Mouse (Mus musculus): Measurements from ENCODE around the gene Syngr4.
"Not testable (repeated sequence)": the region's sequence is repeated elsewhere in the genome, so short reads cannot be mapped to it uniquely, and the experiment has no call there.

Gene Syngr4

DNA sequence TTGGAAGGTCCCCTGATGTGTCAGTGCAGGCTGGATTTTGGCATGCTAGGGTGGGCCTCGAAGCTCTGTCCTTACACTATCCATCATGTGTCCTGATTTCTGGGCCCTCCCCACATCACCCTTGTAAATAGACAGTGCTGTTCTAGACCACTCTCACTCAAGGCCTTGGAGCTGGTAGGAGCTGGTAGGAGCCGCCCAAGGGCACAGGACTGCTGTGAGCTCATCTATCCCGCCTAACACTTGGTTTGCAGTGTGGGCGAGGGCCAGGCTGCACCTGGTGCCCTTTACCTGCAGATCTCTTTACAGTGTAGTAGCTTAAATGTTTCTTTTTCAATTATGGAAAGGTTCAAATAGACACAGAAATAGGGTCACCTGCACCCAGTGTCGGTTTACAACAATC lies 18.5 kb upstream of the Syngr4 start:
- no peak for DNase-seq

- no peak for DNase-seq
Measured at GRCm38 (mm10) chr7:45914067-45914466, 17.6 kb upstream of the Syngr4 start.

DNA sequence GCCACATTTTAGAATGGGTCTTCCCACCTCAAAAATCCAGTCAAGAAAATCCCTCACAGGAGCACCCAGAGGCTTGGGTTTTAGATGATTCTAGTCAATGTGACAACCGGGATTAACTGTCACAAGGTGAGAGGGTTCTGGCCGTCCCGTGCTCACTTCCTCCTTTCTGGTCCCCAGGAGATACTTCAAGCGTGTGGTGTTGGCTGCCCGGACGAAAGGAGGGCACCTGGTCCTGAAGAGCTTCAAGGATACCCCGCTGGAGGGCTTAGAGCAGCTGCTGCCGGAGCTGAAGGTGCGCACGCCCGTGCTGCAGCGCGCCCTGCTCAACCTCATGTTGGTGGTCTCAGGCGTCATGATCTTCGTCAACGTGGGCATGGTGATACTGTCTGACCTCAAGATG lies 12.6 kb upstream of the Syngr4 start:
- DNase-seq = no peak

DNA sequence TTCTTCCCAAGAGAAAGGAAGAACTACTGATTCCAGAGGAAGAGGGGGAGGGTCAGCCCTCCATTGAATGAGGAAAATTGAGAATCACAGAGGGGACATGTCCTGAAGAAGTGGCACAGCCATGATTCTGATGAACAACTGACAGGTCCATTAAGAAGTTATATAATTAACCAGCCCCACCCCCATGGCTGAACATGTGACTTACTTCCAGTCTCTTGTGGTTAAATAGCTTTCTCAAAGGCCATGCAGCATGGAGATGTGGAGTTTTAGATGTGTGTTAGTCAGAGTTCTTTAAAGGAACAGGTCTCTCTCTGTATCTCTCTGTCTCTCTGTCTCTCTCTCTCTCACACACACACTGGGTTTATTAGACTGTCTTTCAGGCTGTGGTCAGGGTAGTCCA lies 11.9 kb upstream of the Syngr4 start:
- no peak for DNase-seq

DNA sequence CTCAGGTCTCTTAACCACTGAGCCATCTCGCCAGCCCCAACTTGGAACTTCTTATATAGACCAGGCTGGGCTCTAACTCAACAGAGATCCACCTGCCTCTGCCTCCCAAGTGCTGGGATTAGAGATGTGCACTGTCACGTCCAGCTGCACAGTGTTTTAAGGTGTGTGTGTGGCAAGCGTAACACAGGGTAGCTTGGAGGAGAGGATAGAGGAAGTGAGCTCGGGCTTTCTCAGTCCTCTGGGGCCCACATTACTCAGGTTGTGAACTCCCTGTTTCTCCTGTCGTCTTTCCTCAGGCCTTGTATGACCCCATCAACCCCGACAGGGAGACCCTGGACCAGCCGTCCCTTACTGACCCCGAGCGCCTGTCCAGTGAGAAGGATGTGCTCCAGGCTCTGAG lies 10.1 kb upstream of the Syngr4 start:
- no peak for DNase-seq

- peak; percentile 27 for DNase-seq
Measured at GRCm38 (mm10) chr7:45902481-45903002, 6.0 kb upstream of the Syngr4 start.

DNA sequence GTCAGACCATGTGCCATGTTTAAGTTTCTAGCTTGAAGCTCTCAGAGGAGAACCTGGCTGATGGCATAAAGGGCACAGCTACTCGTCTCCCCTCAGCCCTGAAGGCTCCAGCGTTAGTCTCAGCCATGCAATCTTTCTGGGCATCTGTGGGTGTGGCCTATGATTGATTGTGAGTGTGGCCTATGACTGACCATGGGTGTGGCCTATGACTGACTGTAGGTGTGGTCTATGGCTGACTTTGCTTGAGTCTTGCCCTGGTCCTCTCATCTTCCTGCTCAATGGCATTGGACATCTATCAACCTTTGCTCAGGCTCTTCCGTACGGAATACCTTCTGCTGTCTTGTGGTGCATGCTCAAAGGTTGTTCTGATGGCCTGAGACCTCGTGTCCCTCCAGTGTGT lies 5.0 kb upstream of the Syngr4 start:
- peak; percentile 73 for DNase-seq

DNA sequence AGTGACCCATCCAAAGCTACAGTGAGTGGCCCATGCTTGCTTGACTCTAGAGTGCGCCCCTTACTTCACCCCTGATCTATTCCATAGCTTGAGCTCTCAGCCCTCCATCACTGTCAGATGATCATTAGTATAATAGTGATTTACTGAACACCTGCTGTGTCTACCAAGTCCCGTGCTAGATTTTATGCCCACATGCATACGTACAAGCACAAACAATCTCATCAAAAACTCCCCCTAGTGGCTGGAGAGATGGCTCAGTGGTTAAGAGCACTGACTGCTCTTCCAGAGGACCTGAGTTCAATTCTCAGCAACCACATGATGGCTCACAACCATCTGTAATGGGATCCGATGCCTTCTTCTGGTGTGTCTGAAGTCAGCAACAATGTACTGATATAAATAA lies 1.6 kb upstream of the Syngr4 start:
- DNase-seq = peak; percentile 56

DNA sequence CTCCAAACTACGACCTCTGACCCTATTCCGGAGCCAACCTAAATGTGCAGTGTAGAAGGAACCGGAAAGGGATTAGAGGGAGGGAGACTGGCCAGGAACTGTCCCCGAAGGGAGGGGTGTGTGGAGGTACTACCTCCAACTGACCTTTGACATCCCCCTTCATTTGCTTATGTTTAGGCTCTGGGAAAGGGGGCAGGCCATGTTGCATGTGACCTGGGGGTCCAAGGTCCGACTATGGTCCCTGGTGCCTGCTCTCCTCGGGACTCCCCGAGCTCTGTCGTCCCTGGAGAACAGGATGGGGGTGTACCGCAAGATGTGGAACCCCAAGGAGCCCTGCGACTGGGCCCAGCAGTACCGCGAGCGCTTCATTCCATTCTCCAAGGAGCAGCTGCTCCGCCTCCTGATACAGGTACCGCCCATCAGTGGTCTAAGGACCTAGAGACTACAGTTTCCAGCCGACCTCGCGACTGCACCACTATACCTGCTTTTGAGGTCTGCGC lies 794 bp upstream of the Syngr4 start:
- no peak for DNase-seq

GRCm38 (mm10) chr7:45895931-45896516 lies 490 bp downstream of the Syngr4 start:
- DNase-seq = no peak

- no peak for DNase-seq
Measured at GRCm38 (mm10) chr7:45892651-45893050, 3.9 kb downstream of the Syngr4 start.

- no peak for DNase-seq
Measured at GRCm38 (mm10) chr7:45887246-45887645, 9.3 kb downstream of the Syngr4 start.

- DNase-seq = no peak
Measured at GRCm38 (mm10) chr7:45881011-45881410, 15.5 kb downstream of the Syngr4 start.

GRCm38 (mm10) chr7:45880531-45880930 lies 16.0 kb downstream of the Syngr4 start:
- no peak for DNase-seq

DNA sequence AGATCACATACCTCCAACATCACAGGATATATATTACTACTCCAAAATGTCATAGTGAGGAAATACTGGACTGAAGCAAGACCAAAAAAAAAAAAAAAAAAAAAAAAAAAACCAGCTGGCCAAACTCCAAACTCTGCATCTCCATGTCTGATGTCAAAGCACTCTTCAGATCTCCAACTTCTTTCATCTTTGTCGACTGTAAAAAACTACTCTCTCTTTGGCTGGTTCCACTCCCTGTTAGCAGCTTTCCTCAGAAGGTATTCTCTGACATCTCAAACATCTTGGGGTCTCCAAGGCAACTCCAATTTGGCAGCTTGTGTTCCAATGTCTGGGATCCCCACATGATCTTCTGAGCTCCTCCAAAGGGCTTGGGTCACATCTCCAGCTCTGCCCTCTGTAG lies 18.2 kb downstream of the Syngr4 start, which contains the start of gene Grin2d:
Grin2d (minus strand) TSS at position 101 of the 400 bp plus-strand sequence.
- not testable (repeated sequence) for DNase-seq

GRCm38 (mm10) chr7:45876895-45877294 lies 19.6 kb downstream of the Syngr4 start:
- no peak for DNase-seq

GRCm38 (mm10) chr7:45873061-45873947 lies 23.2 kb downstream of the Syngr4 start:
- peak; percentile 64 for DNase-seq

- peak; percentile 92 for DNase-seq
Measured at GRCm38 (mm10) chr7:45872624-45873023, 23.9 kb downstream of the Syngr4 start, which contains the start of gene Kdelr1. Gene Kdelr1, plus strand, starts transcription at chr7:45872772.

- peak; percentile 29 for DNase-seq
Measured at GRCm38 (mm10) chr7:45870282-45871058, 26.0 kb downstream of the Syngr4 start.

DNA sequence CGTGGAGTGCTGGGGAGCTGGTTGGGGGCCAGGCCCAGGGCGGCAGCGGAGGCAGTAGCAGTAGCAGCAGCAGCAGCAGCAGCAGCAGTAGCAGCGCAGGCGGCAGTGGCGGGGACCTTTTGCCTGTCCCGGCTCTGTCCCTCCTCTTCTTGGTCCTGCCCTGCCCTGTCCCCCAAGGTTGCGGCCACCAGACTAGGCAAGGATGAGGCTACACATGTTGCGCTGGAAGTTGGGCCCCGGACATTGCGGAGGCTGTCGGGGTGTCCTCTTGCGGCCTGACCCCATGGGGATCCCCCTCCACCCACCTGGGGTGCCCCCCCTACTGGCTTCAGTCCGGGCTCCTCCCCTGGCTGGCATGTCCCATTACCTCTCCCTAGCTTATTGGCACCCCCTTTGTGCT lies 26.7 kb downstream of the Syngr4 start:
- no peak for DNase-seq

- peak; percentile 30 for DNase-seq
Measured at GRCm38 (mm10) chr7:45869107-45869670, 27.3 kb downstream of the Syngr4 start.

DNA sequence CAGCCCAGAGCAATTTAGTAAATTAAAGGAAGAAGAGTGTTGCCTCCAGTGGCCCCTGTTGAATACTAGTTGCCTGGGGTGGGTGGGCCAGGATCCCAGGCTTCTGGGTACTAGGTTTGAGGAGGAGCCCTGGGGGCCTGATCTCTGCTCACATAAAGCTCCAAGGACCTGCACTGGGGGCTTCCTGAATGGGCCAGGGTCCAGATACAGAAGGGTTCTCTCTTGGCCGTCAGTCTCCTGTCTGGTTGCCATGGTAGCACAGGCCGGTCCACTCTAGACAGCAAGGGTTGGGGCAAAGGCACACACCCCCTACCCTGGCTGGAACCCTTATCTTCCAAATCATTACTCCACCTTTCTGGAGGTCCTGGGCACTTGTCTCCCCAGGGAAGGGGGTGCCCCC lies 28.6 kb downstream of the Syngr4 start:
- DNase-seq = no peak
